Mouse (Mus musculus) stomach, postnatal 0 days (tissue): ENCODE data around the gene Prox1. TPM values are rescaled to one million over a fixed set of nuclear protein-coding genes. Genes with fewer than 3 reads are reported as not detected.

ENCODE experiments used
- ATAC-seq: fragments of 200-750 bp; cut with Nextera tagmentation; 2 replicates; pipeline ENCODE4 v1.8.0; 2017; ENCODE audit not compliant: low FRiP score, low TSS enrichment
- DNase-seq: peaks from one replicate; pipeline ENCODE4 v3.0.0-alpha.2; 2016; ENCODE audit warnings: low spot score
- H3K27ac ChIP-seq: fragments of 300-500 bp; sonication (generic); replicated peaks from 2 replicates; pipeline ENCODE4 v1.5.1; 2014; ENCODE audit warnings: mild to moderate bottlenecking, control low read depth
- H3K27me3 ChIP-seq: fragments of 300-500 bp; sonication (generic); 2 replicates; pipeline ENCODE4 v1.6.1; 2014; ENCODE audit warnings: low read length; ENCODE audit not compliant: control insufficient read depth, insufficient read depth
- H3K36me3 ChIP-seq: fragments of 300-500 bp; sonication (generic); 2 replicates; pipeline ENCODE4 v1.6.1; 2014; ENCODE audit warnings: low read length, mixed read lengths; ENCODE audit not compliant: control insufficient read depth, insufficient read depth
- H3K4me1 ChIP-seq: fragments of 300-500 bp; sonication (generic); replicated peaks from 2 replicates; pipeline ENCODE4 v1.6.1; 2014; ENCODE audit warnings: antibody characterized with exemption; ENCODE audit not compliant: control insufficient read depth, insufficient read depth
- H3K4me2 ChIP-seq: fragments of 300-500 bp; sonication (generic); replicated peaks from 2 replicates; pipeline ENCODE4 v1.6.1; 2014; ENCODE audit warnings: low read depth, mild to moderate bottlenecking, control low read depth, moderate library complexity
- H3K4me3 ChIP-seq: fragments of 300-500 bp; sonication (generic); 2 replicates; pipeline ENCODE4 v1.5.1; 2014; ENCODE audit warnings: low read depth, low read length, control low read depth
- H3K9ac ChIP-seq: fragments of 300-500 bp; sonication (generic); 2 replicates; pipeline ENCODE4 v1.6.1; 2014; ENCODE audit warnings: mild to moderate bottlenecking, low read length, control low read depth, mixed read lengths
- H3K9me3 ChIP-seq: fragments of 300-500 bp; sonication (generic); 2 replicates; pipeline ENCODE4 v1.6.1; 2016; ENCODE audit warnings: low read length; ENCODE audit not compliant: control insufficient read depth
- CTCF ChIP-seq: IDR thresholded peaks from 2 replicates; pipeline ENCODE4 v1.5.1; 2016; ENCODE audit warnings: antibody characterized with exemption, low read depth, mild to moderate bottlenecking, moderate library complexity
- EP300 ChIP-seq: optimal IDR thresholded peaks from 2 replicates; pipeline ENCODE3; 2016; ENCODE audit warnings: antibody characterized with exemption
- WGBS: fragments of 180-500 bp; shearing (Covaris S2); extraction: QIAGEN DNeasy Blood & Tissue Kit; methylation state at CpG from one replicate; pipeline ENCODE4 v1.1.7; 2014; 5-methylcytosine and 5-hydroxymethylcytosine counted together
- polyA plus RNA-seq: library from polyadenylated mRNA; unstranded; fragments of >200 nt; fragmentation: Nextera tagmentation; extraction: Ambion mirVana; gene quantifications from 2 replicates; pipeline ENCODE4 v1.2.1, GENCODE M21; 2015

Gene Prox1
- polyA plus RNA-seq, 1 experiment from 2014 or later: 0.40 TPM

DNA sequence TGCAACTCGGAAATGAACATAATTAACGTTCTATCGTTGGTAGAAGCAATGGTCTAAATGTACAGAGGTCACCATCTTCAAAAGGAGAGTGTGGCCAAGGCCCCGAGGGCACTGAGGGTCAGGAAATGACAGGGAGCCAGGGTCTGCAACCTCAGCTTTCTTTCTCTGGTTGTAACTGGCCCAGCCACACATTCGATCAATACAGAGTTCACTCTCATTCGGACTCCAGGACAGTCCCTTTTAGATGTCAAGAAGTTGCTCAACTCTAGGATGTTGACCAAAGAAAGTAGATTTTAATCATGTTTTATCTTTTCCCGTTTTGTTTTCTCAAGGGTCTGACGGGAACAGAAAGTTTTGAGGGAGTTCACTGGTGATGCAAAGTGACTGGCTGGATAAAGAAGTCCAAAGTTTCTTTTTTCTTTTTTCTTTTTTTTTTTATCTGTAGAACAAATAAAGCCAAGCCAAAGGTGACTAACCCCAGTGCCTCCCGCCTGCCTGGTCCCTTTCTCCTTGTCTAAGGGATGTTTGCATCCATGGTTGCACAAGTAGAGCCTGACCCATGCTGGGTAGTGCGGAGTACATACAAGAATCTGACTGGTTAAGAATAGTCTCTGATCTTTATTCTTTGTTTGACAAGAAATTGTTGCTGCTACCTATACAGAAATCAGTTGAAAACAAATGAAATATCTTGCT, 34.0 kb upstream of the Prox1 start:
- DNase-seq (no peak), ATAC-seq (no peak)
- no peaks in the 10 kb centered on the region for H3K36me3 ChIP-seq
- TF ChIP-seq EP300: no peak
- no peak for TF ChIP-seq CTCF
- H3K4me2 ChIP-seq: no peak overlapping the region
- no peak overlapping the region for H3K9ac ChIP-seq
- WGBS: 53% methylated on average over 10 of the region's 10 CpGs
- H3K9me3 ChIP-seq: no peaks in the 10 kb centered on the region
- H3K27me3 ChIP-seq: no peaks in the 10 kb centered on the region
- no peak overlapping the region for H3K4me3 ChIP-seq
- H3K27ac ChIP-seq: no peak overlapping the region
- H3K4me1 ChIP-seq: no peaks in the 10 kb centered on the region

DNA sequence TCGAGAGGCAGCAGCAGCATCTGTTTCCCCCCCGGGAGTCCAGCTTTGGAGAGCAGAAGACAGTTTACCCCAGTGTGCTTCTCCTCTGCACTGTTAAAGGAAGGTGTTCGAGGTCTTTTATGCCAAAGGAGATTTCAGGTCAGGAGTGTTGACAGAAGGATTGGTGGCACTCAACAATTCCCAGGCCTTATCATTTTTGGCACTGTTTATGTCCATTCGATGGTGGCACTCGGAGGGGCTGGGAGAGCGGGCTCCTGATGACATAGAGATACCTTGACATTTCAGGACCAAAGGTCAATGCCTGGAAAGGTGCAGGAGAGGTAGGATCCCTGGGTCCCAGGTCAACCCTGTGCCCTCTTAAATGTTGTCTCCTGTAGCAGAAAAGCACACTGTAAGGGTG, 31.2 kb upstream of the Prox1 start:
- Histone ChIP-seq H3K4me2 (no peak overlapping the region), H3K27ac (no peak overlapping the region), H3K9me3 (no peaks in the 10 kb centered on the region), H3K4me1 (no peaks in the 10 kb centered on the region), H3K9ac (no peak overlapping the region), H3K36me3 (no peaks in the 10 kb centered on the region), H3K4me3 (no peak overlapping the region), H3K27me3 (no peaks in the 10 kb centered on the region)
- ATAC-seq (no peak), DNase-seq (no peak)
- WGBS: 66% methylated on average over 6 of the region's 6 CpGs
- TF ChIP-seq CTCF (no peak), EP300 (no peak)

DNA sequence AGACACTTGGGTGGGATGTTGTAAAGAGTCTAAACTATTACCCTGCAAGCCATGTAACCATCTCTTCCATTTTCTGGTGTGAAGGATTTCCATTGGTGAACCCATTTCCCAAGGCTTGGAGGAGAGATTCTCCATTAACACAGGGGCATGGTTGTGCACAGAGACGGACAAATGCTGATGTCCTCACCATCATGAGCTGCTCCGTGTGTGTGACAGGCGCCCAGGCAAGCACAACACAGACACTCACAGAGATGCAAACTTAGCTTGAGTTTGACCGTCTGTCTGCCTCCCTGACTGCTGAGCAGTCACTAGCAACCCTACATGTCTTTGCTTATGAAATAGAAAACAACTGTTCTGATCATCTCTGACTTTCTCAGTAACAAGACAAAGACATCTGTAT, 30.5 kb upstream of the Prox1 start:
- H3K27ac ChIP-seq: no peak overlapping the region
- ATAC-seq (no peak), DNase-seq (no peak)
- no peak overlapping the region for H3K4me3 ChIP-seq
- no peaks in the 10 kb centered on the region for H3K27me3 ChIP-seq
- WGBS: 88% methylated on average over 4 of the region's 4 CpGs
- H3K4me2 ChIP-seq: no peak overlapping the region
- H3K4me1 ChIP-seq: no peaks in the 10 kb centered on the region
- no peak overlapping the region for H3K9ac ChIP-seq
- H3K36me3 ChIP-seq: no peaks in the 10 kb centered on the region
- H3K9me3 ChIP-seq: no peaks in the 10 kb centered on the region
- TF ChIP-seq CTCF: no peak
- no peak for TF ChIP-seq EP300

DNA sequence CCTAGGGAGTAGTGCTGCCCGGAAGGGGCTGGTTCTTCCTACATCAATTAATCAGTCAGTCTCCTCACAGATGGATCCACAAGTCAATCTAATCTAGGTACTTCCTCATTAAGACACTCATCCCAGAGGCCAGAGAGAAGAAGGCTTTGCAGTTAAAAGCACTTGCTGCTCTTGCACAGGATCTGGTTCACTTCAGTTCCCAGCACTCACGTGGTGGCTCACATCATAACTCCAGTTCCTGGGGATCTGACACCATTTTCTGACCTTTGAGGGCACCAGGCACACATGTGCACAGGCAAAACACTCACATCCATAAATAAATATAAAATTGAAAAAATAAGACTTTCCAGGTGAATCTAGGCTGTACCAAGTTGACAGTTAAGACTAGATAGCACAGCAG, 27.7 kb upstream of the Prox1 start:
- Histone ChIP-seq H3K27ac (no peak overlapping the region), H3K27me3 (no peaks in the 10 kb centered on the region), H3K36me3 (no peaks in the 10 kb centered on the region), H3K9ac (no peak overlapping the region), H3K4me1 (no peaks in the 10 kb centered on the region), H3K9me3 (no peaks in the 10 kb centered on the region), H3K4me2 (no peak overlapping the region), H3K4me3 (no peak overlapping the region)
- WGBS: 88% methylated on average over 2 of the region's 2 CpGs
- DNase-seq (no peak), ATAC-seq (no peak)
- no peak for TF ChIP-seq CTCF
- TF ChIP-seq EP300: no peak

DNA sequence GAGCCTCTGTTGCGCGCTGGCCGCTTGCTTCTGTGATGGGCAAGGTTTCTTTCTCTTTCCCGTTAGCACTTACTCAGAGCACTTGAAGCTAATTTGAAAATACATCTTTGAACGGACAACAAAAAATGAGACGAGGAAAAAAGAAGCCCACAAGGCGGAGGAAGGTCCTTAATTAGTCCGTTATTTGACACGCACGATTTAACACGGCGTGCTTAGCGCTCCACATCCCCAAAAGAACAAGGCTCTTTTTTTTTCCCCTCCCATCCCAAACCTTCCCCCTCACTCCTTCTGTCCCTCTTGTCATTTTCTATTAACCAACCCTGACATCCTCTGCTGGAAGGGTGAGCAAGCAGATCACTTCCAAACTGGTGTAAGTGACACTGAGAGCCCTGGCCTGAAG, 21.5 kb upstream of the Prox1 start:
- H3K4me3 ChIP-seq: no peak overlapping the region
- no peaks in the 10 kb centered on the region for H3K9me3 ChIP-seq
- H3K36me3 ChIP-seq: no peaks in the 10 kb centered on the region
- H3K9ac ChIP-seq: no peak overlapping the region
- no peak overlapping the region for H3K4me2 ChIP-seq
- 85% methylated on average over 13 of the region's 13 CpGs for WGBS
- TF ChIP-seq EP300 (no peak), CTCF (no peak)
- no peak for DNase-seq
- H3K27ac ChIP-seq: no peak overlapping the region
- H3K4me1 ChIP-seq: no peaks in the 10 kb centered on the region
- ATAC-seq: no peak
- no peaks in the 10 kb centered on the region for H3K27me3 ChIP-seq

DNA sequence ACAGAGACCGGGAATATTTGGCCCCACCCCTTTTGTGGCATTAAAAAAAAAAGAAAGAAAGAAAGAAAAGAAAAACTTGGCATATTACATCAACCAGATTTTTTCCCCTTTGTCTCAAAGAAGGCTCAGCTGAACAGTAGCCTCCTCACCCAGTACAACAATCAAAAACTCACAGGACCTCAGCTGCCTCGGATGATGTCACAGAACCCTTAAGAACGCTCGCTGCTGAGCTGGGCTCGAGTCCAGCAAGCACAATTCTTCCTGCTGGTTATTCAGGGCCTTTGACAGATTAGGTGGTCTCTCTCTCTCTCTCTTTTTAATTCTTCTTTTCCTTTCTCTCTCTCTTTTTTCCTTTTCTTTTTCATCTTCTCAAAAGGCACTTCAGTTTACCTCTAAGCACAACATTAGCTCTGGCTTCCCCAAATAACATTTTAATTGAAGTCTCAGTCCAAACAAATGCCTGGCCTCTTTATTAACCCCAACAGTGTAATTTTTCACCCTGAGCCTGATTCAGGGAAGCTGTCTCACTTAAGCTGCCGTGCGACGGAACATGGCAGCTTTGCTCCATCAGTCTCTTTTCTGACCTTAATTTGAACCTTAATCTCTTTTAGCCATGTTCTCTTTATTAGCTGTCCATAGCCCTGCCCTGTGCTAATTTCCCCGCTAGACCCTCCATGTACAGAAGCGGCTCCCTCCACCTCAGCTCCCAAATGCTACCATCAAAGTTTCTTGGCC, 19.9 kb upstream of the Prox1 start:
- no peak for DNase-seq
- 17% methylated on average over 10 of the region's 10 CpGs for WGBS

More for the DNA sequence above, 19.9 kb upstream of the Prox1 start:
- Histone ChIP-seq H3K4me2 (no peak overlapping the region), H3K4me3 (no peak overlapping the region), H3K36me3 (no peaks in the 10 kb centered on the region), H3K4me1 (no peaks in the 10 kb centered on the region), H3K27me3 (no peaks in the 10 kb centered on the region), H3K9ac (no peak overlapping the region), H3K27ac (no peak overlapping the region), H3K9me3 (no peaks in the 10 kb centered on the region)
- ATAC-seq: no peak
- no peak for TF ChIP-seq EP300
- TF ChIP-seq CTCF: no peak
